Mouse (Mus musculus) cerebellum, adult 11-12 months (tissue): ENCODE results near the gene Msmp.
"Not testable (repeated sequence)": the region's sequence is repeated elsewhere in the genome, so short reads cannot be mapped to it uniquely, and the experiment has no call there.

Experiments used
- DNase-seq: peaks from one replicate; pipeline ENCODE4 v3.0.0; 2022

Gene Msmp

DNA sequence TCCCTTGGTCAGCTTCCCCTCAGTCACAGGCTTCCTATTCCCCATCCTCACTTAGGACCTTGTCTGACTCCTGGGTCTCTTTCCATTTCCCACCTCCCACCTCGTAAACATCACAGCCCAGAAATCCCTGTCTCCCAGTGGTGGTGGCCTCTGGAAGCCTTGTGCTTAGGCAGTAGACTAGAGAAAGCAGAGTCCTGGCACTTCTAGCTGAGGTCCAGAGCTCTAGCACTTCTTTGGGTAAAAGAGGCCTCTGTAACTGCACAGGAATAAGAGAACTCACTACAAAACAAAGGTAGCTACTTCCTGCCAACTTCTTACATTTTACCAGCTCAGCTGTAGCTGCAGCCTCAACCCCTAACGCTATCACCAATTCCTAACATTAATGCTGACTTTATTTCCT lies 23.3 kb downstream of the Msmp start:
- no peak for DNase-seq

GRCm38 (mm10) chr4:43560243-43560611 lies 24.1 kb downstream of the Msmp start:
- no peak for DNase-seq

DNA sequence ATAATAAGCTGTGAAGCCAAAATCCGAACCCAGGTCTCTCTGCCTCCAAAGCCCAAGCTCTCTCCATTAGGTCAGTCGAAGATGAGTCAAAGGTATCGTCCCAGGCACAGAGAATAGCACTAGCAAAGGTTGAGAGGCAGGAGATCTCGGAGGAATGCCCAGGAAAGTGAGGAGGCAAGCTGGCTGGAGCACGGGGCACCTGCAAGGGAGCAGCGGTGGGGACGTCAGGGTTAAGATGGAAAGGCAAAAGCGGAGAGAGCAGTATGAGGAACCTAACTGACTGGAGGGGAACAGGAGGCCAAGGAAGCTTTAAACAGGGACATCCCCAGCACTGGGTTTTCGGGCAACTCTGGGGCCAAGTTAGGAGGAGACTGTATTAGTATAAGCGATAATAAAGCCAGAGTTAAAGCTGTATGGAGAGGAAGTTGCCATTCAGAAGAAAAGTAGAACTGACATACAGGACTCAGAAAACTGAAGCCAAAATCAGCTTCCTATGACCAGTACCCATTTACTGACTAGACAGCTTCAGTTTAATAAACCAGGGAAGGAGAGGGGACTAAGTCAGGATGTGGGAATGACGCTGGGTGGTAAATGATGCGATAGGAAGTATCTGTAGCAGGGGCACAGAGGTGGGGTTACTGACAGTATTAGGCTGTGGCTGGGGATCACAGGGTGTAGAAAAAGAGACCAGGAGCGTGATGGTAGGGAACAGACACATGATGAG lies 24.6 kb downstream of the Msmp start:
- DNase-seq: no peak

- DNase-seq: no peak
These were observed 25.5 kb downstream of the Msmp start for GRCm38 (mm10) chr4:43558631-43559356.

DNA sequence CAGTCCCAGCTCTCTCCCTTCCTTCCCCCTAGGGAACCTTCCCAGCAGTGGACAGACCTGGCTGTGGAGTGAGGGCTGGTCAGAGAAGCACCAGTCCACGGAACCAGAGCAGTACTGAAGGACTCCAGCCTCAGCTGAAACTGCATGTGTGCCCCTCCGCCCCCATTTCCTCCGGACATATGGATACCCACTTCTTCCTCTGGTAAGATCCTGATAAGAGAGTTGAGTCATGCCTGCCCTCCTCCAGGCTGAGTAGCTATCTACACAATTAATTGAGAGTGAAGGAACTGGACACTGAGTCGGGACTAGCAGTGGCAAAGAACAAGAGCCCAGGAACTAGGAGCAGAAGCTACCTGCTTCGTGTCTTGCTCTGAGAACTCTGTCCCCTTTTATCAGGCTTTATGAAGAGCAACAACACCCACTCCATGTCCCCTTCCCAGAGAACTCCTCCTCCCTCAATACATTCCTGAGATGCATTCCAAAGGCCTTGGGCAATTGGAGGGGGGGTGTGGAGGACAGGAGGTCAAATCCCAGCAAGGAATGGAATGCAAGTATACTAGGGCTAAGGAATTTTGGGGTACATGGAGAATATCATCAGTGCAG lies 26.2 kb downstream of the Msmp start:
- no peak for DNase-seq

GRCm38 (mm10) chr4:43555926-43556325 lies 28.4 kb downstream of the Msmp start:
- no peak for DNase-seq

GRCm38 (mm10) chr4:43553891-43554290 lies 30.4 kb downstream of the Msmp start:
- DNase-seq: no peak

- DNase-seq: no peak
These were observed 31.9 kb downstream of the Msmp start for GRCm38 (mm10) chr4:43552437-43552836.

GRCm38 (mm10) chr4:43551854-43552253 lies 32.4 kb downstream of the Msmp start:
- DNase-seq: not testable (repeated sequence)

DNA sequence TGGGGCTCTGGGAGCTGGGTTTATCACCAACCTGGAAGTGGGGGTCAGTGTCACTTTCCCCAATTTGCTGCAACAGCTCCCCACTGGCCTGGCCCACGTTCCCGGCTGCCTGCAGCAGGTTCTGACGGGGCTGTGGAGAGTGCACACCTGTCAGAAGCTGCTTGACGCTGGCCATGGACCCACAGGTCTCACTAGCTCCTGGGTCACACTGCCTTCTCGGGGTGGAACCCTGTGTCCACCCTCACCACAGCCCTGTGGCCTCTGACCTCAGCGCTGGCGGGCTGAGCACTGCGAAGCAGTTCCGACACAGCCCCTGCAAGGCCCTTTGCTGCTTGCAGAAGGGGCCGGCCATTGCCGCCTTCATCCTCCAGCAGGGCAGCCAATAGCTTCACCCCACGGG lies 35.2 kb downstream of the Msmp start:
- DNase-seq: no peak

DNA sequence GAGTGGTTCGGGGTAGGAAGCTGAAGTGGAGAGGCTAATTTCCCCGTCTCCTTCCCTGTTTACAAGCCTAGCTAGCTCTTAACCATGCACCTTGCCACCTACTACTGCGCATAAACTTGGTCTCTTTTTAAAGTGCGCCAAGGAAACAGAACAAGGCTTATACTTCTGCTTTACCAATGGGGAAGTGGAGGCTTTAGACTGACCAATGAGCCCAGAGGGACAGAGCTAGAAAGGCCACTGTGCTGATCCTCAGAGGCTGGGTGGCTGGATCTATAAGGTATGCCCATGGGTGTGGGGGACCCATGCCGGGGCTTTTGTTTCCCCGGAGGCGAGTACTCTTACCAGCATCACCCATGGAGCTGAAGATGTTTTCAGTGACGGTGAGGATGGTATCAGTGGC lies 37.1 kb downstream of the Msmp start:
- no peak for DNase-seq

DNA sequence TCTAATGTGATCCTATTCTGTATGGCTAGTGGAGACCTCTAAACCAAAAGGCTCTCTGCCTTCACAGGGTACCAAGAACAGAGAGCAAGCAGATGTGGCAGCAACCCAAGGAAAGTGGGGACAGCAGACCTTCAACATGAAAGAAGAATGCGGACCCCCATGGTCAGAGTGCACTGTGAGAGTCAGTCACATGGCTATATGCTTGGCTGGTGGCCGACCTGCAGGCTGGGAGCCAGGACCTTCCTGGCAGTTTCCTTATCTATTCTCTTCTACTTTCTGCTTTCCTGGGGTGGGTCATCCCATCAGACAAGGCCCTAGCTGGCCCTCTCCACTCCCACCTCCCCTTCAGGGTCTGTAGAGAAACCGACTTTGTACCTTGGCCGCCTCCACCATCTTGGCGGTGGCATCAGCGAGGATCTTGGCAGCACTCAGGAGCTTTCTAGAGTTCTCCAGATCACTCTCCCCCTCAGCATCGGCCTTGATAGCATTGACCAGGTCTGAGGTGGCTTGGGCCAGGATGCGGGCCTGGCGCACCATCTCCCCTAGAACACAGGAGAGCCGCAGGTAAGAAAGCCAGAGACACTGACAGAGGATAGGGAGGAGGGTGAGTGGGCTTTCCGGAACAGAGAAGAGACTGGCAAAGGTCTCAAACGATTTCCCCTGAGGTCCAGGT lies 37.8 kb downstream of the Msmp start:
- DNase-seq: no peak

DNA sequence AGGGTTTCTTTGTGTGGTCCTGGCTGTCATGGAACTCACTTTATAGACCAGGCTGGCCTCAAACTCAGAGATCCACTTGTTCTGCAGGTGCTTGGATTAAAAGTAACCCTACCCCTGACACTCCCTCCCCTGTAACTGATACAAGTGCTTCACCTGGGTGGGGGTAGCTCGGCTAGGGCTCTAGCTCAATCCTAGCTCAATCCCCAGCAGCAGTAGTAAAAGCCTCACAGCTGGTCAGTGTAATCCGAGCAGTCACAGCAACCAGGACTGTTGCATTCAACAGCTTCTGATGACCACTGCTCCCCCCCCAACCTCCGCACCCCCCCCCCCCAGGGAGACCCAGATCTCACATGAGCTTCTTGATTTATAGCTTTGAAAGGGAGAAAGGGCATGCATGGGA lies 42.2 kb downstream of the Msmp start:
- DNase-seq: no peak

GRCm38 (mm10) chr4:43536031-43536430 lies 48.3 kb downstream of the Msmp start:
- DNase-seq: no peak

DNA sequence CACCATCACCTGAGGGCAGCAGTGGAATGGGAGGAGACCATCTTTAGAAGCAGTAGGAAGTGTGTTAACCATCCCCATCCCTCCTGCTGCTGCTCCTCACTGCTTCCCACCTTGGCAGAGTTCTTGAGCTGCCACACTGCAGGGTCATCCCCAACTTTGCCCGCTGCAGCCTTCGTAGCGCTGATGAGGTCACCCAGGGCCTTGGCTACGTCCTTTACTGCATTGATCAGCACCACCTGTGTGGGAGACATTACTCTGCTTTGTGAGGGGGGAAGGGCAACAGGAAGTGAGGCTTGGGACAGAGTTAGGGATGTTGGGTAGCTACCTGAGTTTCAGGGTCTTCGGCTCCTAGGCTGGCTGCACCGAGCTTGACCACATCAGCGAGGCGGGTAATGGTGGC lies 48.7 kb downstream of the Msmp start:
- no peak for DNase-seq

DNA sequence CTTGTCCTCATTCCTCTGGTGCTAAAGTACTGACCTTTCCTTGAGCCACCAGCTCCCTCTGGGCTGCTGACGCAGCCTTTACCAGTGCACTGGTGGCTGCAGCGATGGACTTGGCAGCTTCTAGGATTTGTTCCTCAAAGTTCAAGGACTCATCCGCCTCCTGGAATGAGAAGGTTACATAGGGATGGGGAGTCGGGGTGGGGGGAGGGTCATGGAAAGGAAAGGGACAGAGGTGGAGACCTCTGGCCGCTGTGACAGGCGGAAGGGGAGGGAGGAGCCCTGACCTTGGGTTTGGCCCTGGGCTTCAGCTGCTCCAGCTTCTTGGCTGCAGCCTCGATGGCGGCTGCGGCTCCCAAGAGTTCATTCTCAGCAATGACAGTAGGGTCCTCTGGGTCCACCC lies 51.0 kb downstream of the Msmp start:
- DNase-seq: no peak
